Mouse (Mus musculus) midbrain, embryonic 11.5 days (tissue): ENCODE measurements around the gene Tmem132e. TPM values are rescaled to one million over a fixed set of nuclear protein-coding genes. Genes with fewer than 3 reads are reported as not detected.

Experiments used
- ATAC-seq: fragments of 200-750 bp; cut with Nextera tagmentation; 2 replicates; pipeline ENCODE4 v1.8.0; 2017; ENCODE audit warnings: moderate TSS enrichment, moderate library complexity; ENCODE audit not compliant: low FRiP score
- DNase-seq: peaks from one replicate; pipeline ENCODE4 v3.0.0; 2015; ENCODE audit warnings: low spot score; ENCODE audit errors: missing footprints
- H3K27ac ChIP-seq: fragments of 300-500 bp; sonication (generic); 2 replicates; pipeline ENCODE4 v1.5.1; 2014; ENCODE audit warnings: low read depth, low read length
- H3K27me3 ChIP-seq: fragments of 300-500 bp; sonication (generic); 2 replicates; pipeline ENCODE4 v1.6.1; 2014; ENCODE audit warnings: mild to moderate bottlenecking, low read length, moderate library complexity, mixed read lengths; ENCODE audit not compliant: control insufficient read depth, insufficient read depth
- H3K36me3 ChIP-seq: fragments of 300-500 bp; sonication (generic); 2 replicates; pipeline ENCODE4 v1.6.1; 2014; ENCODE audit warnings: mild to moderate bottlenecking, low read length, moderate library complexity, mixed read lengths; ENCODE audit not compliant: control insufficient read depth, insufficient read depth
- H3K4me1 ChIP-seq: fragments of 300-500 bp; sonication (generic); 2 replicates; pipeline ENCODE4 v1.6.1; 2014; ENCODE audit warnings: low read length; ENCODE audit not compliant: control insufficient read depth, insufficient read depth
- H3K4me2 ChIP-seq: fragments of 300-500 bp; sonication (generic); 2 replicates; pipeline ENCODE4 v1.6.1; 2014; ENCODE audit warnings: mild to moderate bottlenecking, moderate library complexity
- H3K4me3 ChIP-seq: fragments of 300-500 bp; sonication (generic); 2 replicates; pipeline ENCODE4 v1.5.1; 2014; ENCODE audit warnings: low read depth, low read length
- H3K9ac ChIP-seq: fragments of 300-500 bp; sonication (generic); 2 replicates; pipeline ENCODE4 v1.6.1; 2014; ENCODE audit warnings: low read length
- H3K9me3 ChIP-seq: fragments of 300-500 bp; sonication (generic); 2 replicates; pipeline ENCODE4 v1.6.1; 2016; ENCODE audit warnings: low read length; ENCODE audit not compliant: control insufficient read depth
- WGBS: fragments of 180-500 bp; shearing (Covaris S2); extraction: QIAGEN DNeasy Blood & Tissue Kit; methylation state at CpG from one replicate; pipeline ENCODE4 v1.1.7; 2014; 5-methylcytosine and 5-hydroxymethylcytosine counted together
- polyA plus RNA-seq: library from polyadenylated mRNA; unstranded; fragments of >200 nt; fragmentation: Nextera tagmentation; extraction: Ambion mirVana; gene quantifications from 2 replicates; pipeline ENCODE4 v1.2.1, GENCODE M21; 2014

Tmem132e gene
- polyA plus RNA-seq, 1 experiment from 2014 or later: 1.6 TPM

GRCm38 (mm10) chr11:82418337-82419041, 29.8 kb downstream of the Tmem132e start:
- peak; percentile 78 for DNase-seq
- Histone ChIP-seq H3K4me1 (no peaks in the 10 kb centered on the region; the same call in 1 of the 2 replicates), H3K9me3 (no peaks in the 10 kb centered on the region), H3K4me2 (no peak overlapping the region), H3K9ac (no peak overlapping the region), H3K4me3 (no peak overlapping the region), H3K36me3 (no peaks in the 10 kb centered on the region), H3K27ac (no peak overlapping the region), H3K27me3 (no peaks in the 10 kb centered on the region)
- no peak for ATAC-seq
- 45% methylated on average over 8 of the region's 9 CpGs for WGBS

GRCm38 (mm10) chr11:82421909-82422308, 33.2 kb downstream of the Tmem132e start:
- DNase-seq (peak; percentile 87), ATAC-seq (0 out of 2 replicates have a peak, but pooled peaks have one; percentile 11)
- Histone ChIP-seq H3K27ac (no peak overlapping the region), H3K36me3 (no peaks in the 10 kb centered on the region), H3K9ac (no peak overlapping the region), H3K4me1 (no peaks in the 10 kb centered on the region; the same call in 1 of the 2 replicates), H3K4me2 (no peak overlapping the region), H3K9me3 (no peaks in the 10 kb centered on the region), H3K4me3 (no peak overlapping the region), H3K27me3 (no peaks in the 10 kb centered on the region)
- WGBS: 45% methylated on average over 5 of the region's 5 CpGs

- no peak overlapping the region for H3K27ac ChIP-seq
- ATAC-seq: no peak
Observed at GRCm38 (mm10) chr11:82423521-82423920, 34.8 kb downstream of the Tmem132e start.

GRCm38 (mm10) chr11:82428801-82429200, 40.1 kb downstream of the Tmem132e start:
- 81% methylated on average over 4 of the region's 4 CpGs for WGBS
- Histone ChIP-seq H3K4me1 (no peaks in the 10 kb centered on the region), H3K27me3 (peaks cover 17% of the 10 kb centered on the region), H3K27ac (no peak overlapping the region), H3K9ac (no peak overlapping the region), H3K36me3 (no peaks in the 10 kb centered on the region), H3K9me3 (no peaks in the 10 kb centered on the region), H3K4me3 (no peak overlapping the region), H3K4me2 (no peak overlapping the region)
- ATAC-seq (no peak), DNase-seq (no peak)

More at GRCm38 (mm10) chr11:82423521-82423920, 34.8 kb downstream of the Tmem132e start:
- no peaks in the 10 kb centered on the region; the same call in 1 of the 2 replicates for H3K4me1 ChIP-seq
- H3K27me3 ChIP-seq: no peaks in the 10 kb centered on the region
- H3K4me2 ChIP-seq: no peak overlapping the region
- DNase-seq: peak; percentile 83
- WGBS: 22% methylated on average over 4 of the region's 4 CpGs
- H3K9ac ChIP-seq: no peak overlapping the region
- H3K4me3 ChIP-seq: no peak overlapping the region
- H3K36me3 ChIP-seq: no peaks in the 10 kb centered on the region
- H3K9me3 ChIP-seq: no peaks in the 10 kb centered on the region

GRCm38 (mm10) chr11:82434091-82434831, 45.6 kb downstream of the Tmem132e start:
- H3K27me3 ChIP-seq: peaks cover 39% of the 10 kb centered on the region

GRCm38 (mm10) chr11:82434832-82435182, 46.1 kb downstream of the Tmem132e start:
- DNase-seq: peak; percentile 83
- H3K9me3 ChIP-seq: no peaks in the 10 kb centered on the region
- no peaks in the 10 kb centered on the region for H3K36me3 ChIP-seq
- 2% methylated on average over 31 of the region's 36 CpGs for WGBS
- ATAC-seq: peak; percentile 44; the same call in 1 of the 2 replicates
- H3K27me3 ChIP-seq: peaks cover 39% of the 10 kb centered on the region
- peak overlapping the region; percentile 28 for H3K4me3 ChIP-seq
- peak overlapping the region; percentile 47 for H3K4me2 ChIP-seq
- no peak overlapping the region for H3K9ac ChIP-seq
- peaks cover 4% of the 10 kb centered on the region for H3K4me1 ChIP-seq
- no peak overlapping the region for H3K27ac ChIP-seq

More at GRCm38 (mm10) chr11:82434091-82434831, 45.6 kb downstream of the Tmem132e start:
- Histone ChIP-seq H3K27ac (no peak overlapping the region), H3K9me3 (no peaks in the 10 kb centered on the region), H3K4me1 (peaks cover 4% of the 10 kb centered on the region), H3K9ac (no peak overlapping the region; the same call in 1 of the 2 replicates), H3K4me3 (peak overlapping the region; percentile 28), H3K4me2 (peak overlapping the region; percentile 47), H3K36me3 (no peaks in the 10 kb centered on the region)
- ATAC-seq (peak; percentile 16; the same call in 1 of the 2 replicates), DNase-seq (peak; percentile 90)
- WGBS: under 1% methylated on average over 59 of the region's 62 CpGs

GRCm38 (mm10) chr11:82448485-82448884, 59.8 kb downstream of the Tmem132e start:
- H3K4me2 ChIP-seq: no peak overlapping the region
- DNase-seq (peak; percentile 45), ATAC-seq (no peak)
- no peaks in the 10 kb centered on the region for H3K4me1 ChIP-seq
- no peaks in the 10 kb centered on the region for H3K9me3 ChIP-seq
- H3K27ac ChIP-seq: no peak overlapping the region
- WGBS: 73% methylated on average over 9 of the region's 9 CpGs
- no peak overlapping the region for H3K9ac ChIP-seq
- H3K27me3 ChIP-seq: no peaks in the 10 kb centered on the region; the same call in 1 of the 2 replicates
- H3K4me3 ChIP-seq: no peak overlapping the region
- no peaks in the 10 kb centered on the region for H3K36me3 ChIP-seq

- Histone ChIP-seq H3K27me3 (no peaks in the 10 kb centered on the region; the same call in 1 of the 2 replicates), H3K27ac (no peak overlapping the region), H3K4me1 (no peaks in the 10 kb centered on the region), H3K9ac (no peak overlapping the region), H3K4me3 (no peak overlapping the region), H3K36me3 (no peaks in the 10 kb centered on the region), H3K4me2 (no peak overlapping the region), H3K9me3 (no peaks in the 10 kb centered on the region)
- DNase-seq: peak; percentile 71
- WGBS: 48% methylated on average over 5 of the region's 5 CpGs
- no peak for ATAC-seq
Observed at GRCm38 (mm10) chr11:82452516-82452915, 63.8 kb downstream of the Tmem132e start.

GRCm38 (mm10) chr11:82453230-82453629, 64.5 kb downstream of the Tmem132e start:
- no peak overlapping the region for H3K27ac ChIP-seq
- no peak overlapping the region; the same call in 1 of the 2 replicates for H3K9ac ChIP-seq
- no peaks in the 10 kb centered on the region for H3K27me3 ChIP-seq
- no peak for DNase-seq
- H3K4me1 ChIP-seq: no peaks in the 10 kb centered on the region
- H3K36me3 ChIP-seq: no peaks in the 10 kb centered on the region
- no peak for ATAC-seq
- no peak overlapping the region for H3K4me3 ChIP-seq
- no peak overlapping the region for H3K4me2 ChIP-seq
- H3K9me3 ChIP-seq: no peaks in the 10 kb centered on the region
- whole genome bisulfite sequencing: 78% methylated on average over 7 of the region's 7 CpGs
